Mouse (Mus musculus): ENCODE results near the gene Trhr2.

- no peak for TF ChIP-seq CTCF (IDR thresholded peaks at IDR 0.05)
- no peak for TF ChIP-seq POLR2A (IDR thresholded peaks at IDR 0.05; ENCODE audit: insufficient read depth, low read depth, low read length)
These were observed 47.2 kb downstream of the Trhr2 start for GRCm38 (mm10) chr8:122313310-122313709.
